Mouse (Mus musculus) liver, embryonic 14.5 days (tissue): ENCODE measurements around the gene Tstd1. TPM values are rescaled to one million over a fixed set of nuclear protein-coding genes. Genes with fewer than 3 reads are reported as not detected.

Experiments used
- ATAC-seq: fragments of 200-750 bp; cut with Nextera tagmentation; 2 replicates; pipeline ENCODE4 v1.8.0; 2017; ENCODE audit warnings: moderate number of reproducible peaks, mild to moderate bottlenecking, moderate library complexity; ENCODE audit not compliant: insufficient read depth
- DNase-seq, 3 experiments: peaks; one replicate each; pipeline ENCODE4 v3.0.0-alpha.2; 2012 to 2013; ENCODE audit warnings: low read depth in 3 of 3, low spot score in 3 of 3
- H3K27ac ChIP-seq: fragments of 300-500 bp; sonication (generic); 2 replicates; pipeline ENCODE4 v1.5.1; 2014; ENCODE audit warnings: moderate library complexity, mild to moderate bottlenecking, control low read depth, inconsistent platforms
- H3K27me3 ChIP-seq: fragments of 300-500 bp; sonication (generic); 2 replicates; pipeline ENCODE4 v1.6.1; 2014; ENCODE audit warnings: mild to moderate bottlenecking, low read length, moderate library complexity; ENCODE audit not compliant: control insufficient read depth, insufficient read depth
- H3K36me3 ChIP-seq: fragments of 300-500 bp; sonication (generic); replicated peaks from 2 replicates; pipeline ENCODE4 v1.6.1; 2014; ENCODE audit warnings: low read depth; ENCODE audit not compliant: control insufficient read depth, insufficient read depth
- H3K4me1 ChIP-seq, 2 experiments: fragments of 200-500 bp in 1 of 2; fragments of 300-500 bp in 1 of 2; sonication (generic) in 1 of 2; replicated peaks; 2 replicates each; pipeline ENCODE4 v1.6.1; 2012 to 2014; ENCODE audit warnings: antibody characterized with exemption in 1 of 2, inconsistent platforms in 1 of 2, low read length in 1 of 2; ENCODE audit not compliant: control insufficient read depth in 2 of 2, insufficient read depth in 2 of 2
- H3K4me2 ChIP-seq: fragments of 300-500 bp; sonication (generic); 2 replicates; pipeline ENCODE4 v1.6.1; 2014; ENCODE audit warnings: low read depth, mild to moderate bottlenecking, control low read depth, moderate library complexity
- H3K4me3 ChIP-seq, 2 experiments: fragments of 200-500 bp in 1 of 2; fragments of 300-500 bp in 1 of 2; sonication (generic) in 1 of 2; 2 replicates each; pipeline ENCODE4 v1.5.1; 2012 to 2014; ENCODE audit warnings: low read depth in 2 of 2, low read length in 2 of 2, mild to moderate bottlenecking in 2 of 2, control low read depth in 1 of 2, inconsistent platforms in 1 of 2, moderate library complexity in 1 of 2; ENCODE audit not compliant: insufficient read depth in 1 of 2
- H3K9ac ChIP-seq: fragments of 300-500 bp; sonication (generic); replicated peaks from 2 replicates; pipeline ENCODE4 v1.6.1; 2014; ENCODE audit warnings: mild to moderate bottlenecking, control low read depth, moderate library complexity
- H3K9me3 ChIP-seq: fragments of 300-500 bp; sonication (generic); 2 replicates; pipeline ENCODE4 v1.6.1; 2016; ENCODE audit warnings: low read length, mixed read lengths; ENCODE audit not compliant: control insufficient read depth
- CTCF ChIP-seq: IDR thresholded peaks from 2 replicates; pipeline ENCODE4 v1.5.1; 2016; ENCODE audit warnings: antibody characterized with exemption, low read depth, control low read depth
- EP300 ChIP-seq: IDR thresholded peaks from 2 replicates; pipeline ENCODE4 v1.6.1; 2016; ENCODE audit warnings: antibody characterized with exemption, low read depth
- WGBS: fragments of 180-500 bp; shearing (Covaris S2); extraction: QIAGEN DNeasy Blood & Tissue Kit; methylation state at CpG from one replicate; pipeline ENCODE4 v1.1.7; 2014; ENCODE audit not compliant: insufficient replicate concordance; 5-methylcytosine and 5-hydroxymethylcytosine counted together
- polyA plus RNA-seq, 2 experiments: library from polyadenylated mRNA; depleted of rRNA in 1 of 2; stranded (reverse) in 1 of 2; unstranded in 1 of 2; fragments of >200 nt; fragmentation: Nextera tagmentation in 1 of 2; extraction: Ambion mirVana in 1 of 2; gene quantifications; 2 replicates each; pipeline versions ENCODE4 v1.2.1 to v1.2.3; 2012 to 2014

The Tstd1 gene
- polyA plus RNA-seq, 2 experiments: 0.19 to 0.90 TPM

- Histone ChIP-seq H3K9ac (no peak overlapping the region), H3K4me1 (0 out of 4 replicates have a peak, but pooled peaks cover 2 to 8% of the 10 kb centered on the region in 2 experiments), H3K4me2 (no peak overlapping the region), H3K27me3 (no peaks in the 10 kb centered on the region), H3K9me3 (no peaks in the 10 kb centered on the region), H3K36me3 (no peaks in the 10 kb centered on the region), H3K4me3 (no peak overlapping the region), H3K27ac (no peak overlapping the region)
- WGBS: 67% methylated on average over 11 of the region's 11 CpGs
- ATAC-seq (no peak), DNase-seq (no peak)
- no peak for TF ChIP-seq CTCF
Measured at GRCm38 (mm10) chr1:171450062-171450461, 31.4 kb downstream of the Tstd1 start.

GRCm38 (mm10) chr1:171451001-171451400 is 32.3 kb downstream of the Tstd1 start:
- ATAC-seq (no peak), DNase-seq (no peak)
- no peak for TF ChIP-seq EP300
- no peak for TF ChIP-seq CTCF
- H3K9ac ChIP-seq: no peak overlapping the region
- no peak overlapping the region for H3K4me2 ChIP-seq
- no peaks in the 10 kb centered on the region for H3K9me3 ChIP-seq
- no peaks in the 10 kb centered on the region for H3K36me3 ChIP-seq
- 63% methylated on average over 10 of the region's 10 CpGs for WGBS
- 0 out of 4 replicates have a peak, but pooled peaks cover 2 to 8% of the 10 kb centered on the region in 2 experiments for H3K4me1 ChIP-seq
- no peak overlapping the region for H3K27ac ChIP-seq
- H3K27me3 ChIP-seq: no peaks in the 10 kb centered on the region
- no peak overlapping the region for H3K4me3 ChIP-seq

GRCm38 (mm10) chr1:171452522-171452921 is 33.9 kb downstream of the Tstd1 start:
- ATAC-seq (peak; percentile 12; the same call in 1 of the 2 replicates), DNase-seq (no peak)
- no peak overlapping the region for H3K4me3 ChIP-seq
- no peaks in the 10 kb centered on the region for H3K9me3 ChIP-seq
- no peaks in the 10 kb centered on the region for H3K36me3 ChIP-seq
- H3K4me2 ChIP-seq: no peak overlapping the region
- H3K9ac ChIP-seq: no peak overlapping the region
- 38% methylated on average over 5 of the region's 5 CpGs for WGBS
- TF ChIP-seq CTCF (no peak), EP300 (no peak)
- no peaks in the 10 kb centered on the region for H3K27me3 ChIP-seq
- H3K4me1 ChIP-seq: 0 out of 4 replicates have a peak, but pooled peaks cover 0 to 8% of the 10 kb centered on the region in 2 experiments
- no peak overlapping the region for H3K27ac ChIP-seq

- H3K4me2 ChIP-seq: no peak overlapping the region
- H3K36me3 ChIP-seq: no peaks in the 10 kb centered on the region
- DNase-seq (peak in 2 of 3 experiments; percentile 14 to 27), ATAC-seq (peak; percentile 43; the same call in 1 of the 2 replicates)
- TF ChIP-seq EP300 (no peak), CTCF (no peak)
- H3K9ac ChIP-seq: no peak overlapping the region
- 0 out of 4 replicates have a peak, but pooled peaks cover 0 to 8% of the 10 kb centered on the region in 2 experiments for H3K4me1 ChIP-seq
- H3K9me3 ChIP-seq: no peaks in the 10 kb centered on the region
- 54% methylated on average over 5 of the region's 5 CpGs for WGBS
- no peak overlapping the region for H3K4me3 ChIP-seq
- H3K27ac ChIP-seq: no peak overlapping the region
- H3K27me3 ChIP-seq: no peaks in the 10 kb centered on the region
Measured at GRCm38 (mm10) chr1:171452923-171453322, 34.3 kb downstream of the Tstd1 start.

- no peaks in the 10 kb centered on the region for H3K27me3 ChIP-seq
- H3K4me1 ChIP-seq: 0 out of 4 replicates have a peak, but pooled peaks cover 0 to 8% of the 10 kb centered on the region in 2 experiments
- no peaks in the 10 kb centered on the region for H3K9me3 ChIP-seq
- no peaks in the 10 kb centered on the region for H3K36me3 ChIP-seq
- no peak for DNase-seq
- no peak overlapping the region for H3K9ac ChIP-seq
- no peak overlapping the region for H3K4me2 ChIP-seq
- no peak for ATAC-seq
- no peak overlapping the region for H3K27ac ChIP-seq
- H3K4me3 ChIP-seq: no peak overlapping the region
- WGBS: 63% methylated on average over 6 of the region's 6 CpGs
- TF ChIP-seq CTCF (peak; percentile 23; the same call in 1 of the 2 replicates), EP300 (no peak)
Measured at GRCm38 (mm10) chr1:171454926-171455325, 36.3 kb downstream of the Tstd1 start.
